Mouse (Mus musculus) embryonic facial prominence, embryonic 10.5 days (tissue): ENCODE data around the gene Fads6. TPM values are rescaled to one million over a fixed set of nuclear protein-coding genes. Genes with fewer than 3 reads are reported as not detected.

Experiments
- DNase-seq: peaks from one replicate; pipeline ENCODE4 v3.0.0-alpha.2; 2017; ENCODE audit warnings: low spot score
- H3K27ac ChIP-seq: fragments of 300-500 bp; sonication (generic); replicated peaks from 2 replicates; pipeline ENCODE4 v1.5.1; 2016; ENCODE audit warnings: mild to moderate bottlenecking
- H3K27me3 ChIP-seq: fragments of 300-500 bp; sonication (generic); replicated peaks from 2 replicates; pipeline ENCODE4 v1.6.1; 2016; ENCODE audit warnings: low read depth, mild to moderate bottlenecking; ENCODE audit not compliant: poor library complexity, severe bottlenecking
- H3K36me3 ChIP-seq: fragments of 300-500 bp; sonication (generic); replicated peaks from 2 replicates; pipeline ENCODE4 v1.6.1; 2016; ENCODE audit warnings: mild to moderate bottlenecking, moderate library complexity
- H3K4me1 ChIP-seq: fragments of 300-500 bp; sonication (generic); 2 replicates; pipeline ENCODE4 v1.6.1; 2016
- H3K4me3 ChIP-seq: fragments of 300-500 bp; sonication (generic); 2 replicates; pipeline ENCODE4 v1.5.1; 2016; ENCODE audit warnings: mild to moderate bottlenecking, moderate library complexity
- H3K9me3 ChIP-seq: fragments of 300-500 bp; sonication (generic); 2 replicates; pipeline ENCODE4 v1.6.1; 2016; ENCODE audit warnings: mild to moderate bottlenecking
- WGBS: fragments of 180-500 bp; shearing (Covaris S2); methylation state at CpG from one replicate; pipeline ENCODE4 v1.1.7; 2016; 5-methylcytosine and 5-hydroxymethylcytosine counted together
- microRNA-seq: library from miRNA; unstranded; fragments of <30 nt; microRNA quantifications from one replicate; pipeline ENCODE4, GENCODE M21; 2017
- polyA plus RNA-seq: library from polyadenylated mRNA; unstranded; fragments of >200 nt; fragmentation: Nextera tagmentation; extraction: Ambion mirVana; gene quantifications from 2 replicates; pipeline ENCODE4 v1.2.1, GENCODE M21; 2016

The Fads6 gene
- polyA plus RNA-seq, 1 experiment from 2014 or later = 0.27 TPM

DNA sequence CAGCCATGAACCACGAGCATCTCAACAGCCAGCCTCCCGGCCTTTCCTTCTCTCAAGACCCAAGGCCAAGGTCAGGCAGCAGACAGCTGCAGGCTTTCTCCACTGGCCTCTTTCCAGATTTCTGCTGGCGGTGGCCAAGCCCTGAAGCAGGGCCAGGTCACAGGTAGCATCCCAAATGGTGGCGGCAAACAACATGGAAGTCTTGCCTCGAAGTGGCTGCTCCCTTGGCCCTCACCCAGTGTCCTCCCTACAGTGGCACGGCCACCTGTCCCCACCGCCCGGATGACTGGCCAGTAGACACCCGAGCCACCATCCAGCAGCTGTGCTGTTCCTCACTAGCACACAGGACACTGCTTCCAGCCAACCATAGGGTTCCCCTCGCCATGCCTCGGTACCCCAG is 56.1 kb downstream of the Fads6 start:
- Histone ChIP-seq H3K27ac (no peak overlapping the region), H3K27me3 (peaks cover 58% of the 10 kb centered on the region), H3K9me3 (no peaks in the 10 kb centered on the region), H3K4me1 (peaks cover 60% of the 10 kb centered on the region), H3K4me3 (no peak overlapping the region), H3K36me3 (peaks cover 27% of the 10 kb centered on the region)
- DNase-seq = no peak
- WGBS = 83% methylated on average over 11 of the region's 11 CpGs

DNA sequence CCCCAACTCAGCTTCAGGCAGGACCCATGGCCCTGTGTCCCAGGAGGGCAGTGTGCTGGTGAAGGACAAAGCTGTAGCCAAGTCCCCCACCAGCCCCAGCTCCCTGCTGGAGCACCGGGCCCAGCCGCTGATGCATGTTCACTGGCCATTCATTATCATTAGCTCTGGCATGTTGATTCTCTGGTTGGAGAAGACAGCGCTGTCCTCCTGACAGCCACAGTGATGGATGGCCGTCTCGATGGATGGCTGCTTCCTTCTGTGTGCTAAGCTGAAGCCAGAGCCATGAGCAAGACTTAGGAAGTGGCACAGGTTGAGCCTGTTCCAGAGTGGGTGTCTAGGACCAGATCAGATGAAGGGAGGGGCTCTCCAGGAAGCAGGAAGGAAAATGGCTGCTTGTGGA is 60.9 kb downstream of the Fads6 start:
- 68% methylated on average over 5 of the region's 5 CpGs for WGBS
- H3K27ac ChIP-seq = peak overlapping the region; percentile 57; the same call in 1 of the 2 replicates
- no peaks in the 10 kb centered on the region; the same call in 1 of the 2 replicates for H3K36me3 ChIP-seq
- H3K4me1 ChIP-seq = peaks cover 66% of the 10 kb centered on the region
- no peak overlapping the region for H3K4me3 ChIP-seq
- H3K27me3 ChIP-seq = peaks cover 53% of the 10 kb centered on the region
- H3K9me3 ChIP-seq = no peaks in the 10 kb centered on the region
- DNase-seq = no peak

DNA sequence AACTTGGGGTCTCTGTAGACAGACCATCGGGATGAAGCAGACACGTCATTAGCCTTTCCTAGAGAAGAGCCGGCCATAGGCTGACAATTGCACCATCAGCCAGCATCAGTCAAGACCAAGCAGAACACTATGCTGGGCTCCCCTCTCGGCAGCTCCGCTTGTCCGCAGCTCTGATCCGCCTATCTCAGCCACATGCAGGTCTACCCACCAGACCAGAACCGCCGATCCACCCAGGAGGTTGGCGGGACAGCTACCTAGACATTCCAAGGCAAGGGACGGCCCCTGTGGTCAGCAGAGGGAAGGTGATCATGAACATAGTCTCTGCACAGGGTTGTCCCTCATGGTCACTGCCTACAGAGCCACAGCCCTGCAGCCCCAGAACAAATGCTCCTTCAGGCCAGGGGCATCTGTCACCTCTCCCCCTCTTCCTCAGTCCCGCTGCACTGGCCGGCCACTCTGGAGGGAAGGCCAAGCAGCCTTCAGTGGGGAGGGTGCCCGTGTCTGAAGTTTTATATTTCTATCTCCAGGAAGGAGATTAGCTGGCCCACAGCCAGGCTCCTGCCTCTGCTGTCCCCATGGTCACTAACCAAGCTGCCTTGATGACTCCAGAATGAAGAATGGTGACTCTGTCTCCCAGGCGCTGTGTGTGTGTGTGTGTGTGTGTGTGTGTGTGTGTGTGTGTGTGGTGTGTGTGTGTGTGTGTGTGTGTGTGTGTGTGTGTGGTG is 63.0 kb downstream of the Fads6 start:
- H3K9me3 ChIP-seq = no peaks in the 10 kb centered on the region
- H3K27ac ChIP-seq = no peak overlapping the region; the same call in 1 of the 2 replicates
- WGBS = 84% methylated on average over 15 of the region's 15 CpGs
- DNase-seq = no peak
- no peak overlapping the region for H3K4me3 ChIP-seq
- H3K36me3 ChIP-seq = no peaks in the 10 kb centered on the region; the same call in 1 of the 2 replicates
- peaks cover 79% of the 10 kb centered on the region for H3K4me1 ChIP-seq
- peaks cover 59% of the 10 kb centered on the region for H3K27me3 ChIP-seq

DNA sequence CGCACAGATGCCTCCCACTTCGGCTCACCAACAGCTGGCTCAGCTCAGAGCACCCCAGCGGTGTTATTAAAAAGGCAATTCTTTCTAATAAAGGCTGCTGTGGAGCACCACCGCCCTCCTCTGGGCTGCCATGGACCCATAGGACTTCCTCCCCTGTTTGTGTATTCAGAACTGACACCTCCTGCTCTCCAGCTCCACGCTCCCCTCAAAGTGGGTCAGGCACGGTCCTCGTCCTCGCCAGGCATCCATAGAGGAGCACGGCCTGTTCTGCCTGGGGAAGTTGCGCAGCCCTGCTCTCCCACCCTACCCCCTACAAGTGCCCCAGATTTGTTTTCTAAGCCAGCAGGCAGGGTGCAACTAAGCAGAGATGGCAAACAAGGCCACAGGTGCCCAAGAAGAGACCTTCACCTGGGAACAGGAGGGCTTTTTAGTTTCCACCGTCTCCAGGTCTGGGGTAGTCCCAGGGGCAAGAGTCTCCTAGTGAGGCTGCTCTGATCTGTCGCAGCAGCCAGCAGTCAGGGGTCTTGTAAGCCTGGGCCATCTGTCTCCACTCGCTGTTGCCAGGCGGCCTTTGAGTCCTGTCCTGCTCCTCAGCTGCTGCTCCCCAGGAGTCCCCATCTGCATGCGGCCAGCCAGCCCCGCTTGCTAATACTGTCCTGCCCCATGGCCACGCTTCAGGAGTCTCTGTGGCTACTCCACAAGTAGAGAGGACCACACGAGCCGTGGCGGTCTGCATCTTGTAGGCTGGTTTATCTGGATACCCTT is 63.8 kb downstream of the Fads6 start:
- Histone ChIP-seq H3K27me3 (peaks cover 61% of the 10 kb centered on the region), H3K27ac (peak overlapping the region; percentile 26; the same call in 1 of the 2 replicates), H3K36me3 (peaks cover under 1% of the 10 kb centered on the region; the same call in 1 of the 2 replicates), H3K9me3 (no peaks in the 10 kb centered on the region), H3K4me3 (no peak overlapping the region), H3K4me1 (peaks cover 84% of the 10 kb centered on the region)
- DNase-seq = no peak
- 59% methylated on average over 20 of the region's 20 CpGs for WGBS

DNA sequence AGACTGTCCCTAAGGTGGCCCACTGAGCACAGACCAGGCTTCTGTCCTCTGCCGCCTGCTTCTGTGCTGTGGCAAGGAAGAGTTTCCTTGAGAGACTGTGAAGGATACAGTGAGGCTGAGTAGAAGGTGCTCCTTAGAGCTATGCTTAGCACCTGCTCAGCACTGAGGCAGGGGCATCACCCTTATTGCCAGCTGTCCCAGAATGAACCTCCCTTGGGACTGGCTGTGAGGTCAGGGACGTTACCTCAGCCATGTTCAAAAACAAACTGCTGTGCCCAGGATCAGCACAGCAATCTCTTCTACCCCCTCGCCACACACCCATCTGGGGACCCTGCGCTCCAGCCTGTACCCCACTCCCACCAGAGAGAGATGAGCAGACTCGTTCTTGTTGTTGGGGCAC is 64.6 kb downstream of the Fads6 start:
- DNase-seq = no peak
- H3K4me1 ChIP-seq = peaks cover 87% of the 10 kb centered on the region
- peaks cover 69% of the 10 kb centered on the region for H3K27me3 ChIP-seq
- H3K36me3 ChIP-seq = peaks cover 4% of the 10 kb centered on the region; the same call in 1 of the 2 replicates
- WGBS = 75% methylated on average over 5 of the region's 5 CpGs
- H3K4me3 ChIP-seq = no peak overlapping the region
- H3K9me3 ChIP-seq = no peaks in the 10 kb centered on the region
- H3K27ac ChIP-seq = no peak overlapping the region

DNA sequence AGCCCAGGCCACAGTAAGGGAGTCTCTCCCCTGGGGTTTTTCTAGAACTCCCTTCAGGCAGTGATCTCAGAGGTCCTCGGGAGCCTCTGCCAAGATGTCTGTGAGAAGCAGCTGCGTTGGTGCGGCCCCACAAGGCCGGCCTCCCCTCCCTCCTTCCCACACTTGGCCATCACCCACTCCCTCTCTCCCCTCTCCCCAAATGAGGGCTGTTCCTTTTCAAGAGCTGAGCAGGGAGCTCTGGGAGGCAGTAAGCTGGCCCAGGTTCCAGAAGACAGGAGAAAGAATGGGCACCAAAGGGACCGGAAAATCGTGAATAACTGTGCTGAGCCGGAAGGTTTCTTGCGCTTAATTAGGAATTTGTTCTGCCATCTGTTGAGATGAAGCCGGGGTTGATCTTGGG is 65.5 kb downstream of the Fads6 start:
- H3K36me3 ChIP-seq = peaks cover 4% of the 10 kb centered on the region; the same call in 1 of the 2 replicates
- no peak overlapping the region for H3K4me3 ChIP-seq
- H3K27ac ChIP-seq = 0 out of 2 replicates have a peak overlapping the region, but pooled peaks have one; percentile 26
- H3K4me1 ChIP-seq = peaks cover 93% of the 10 kb centered on the region
- no peaks in the 10 kb centered on the region for H3K9me3 ChIP-seq
- no peak for DNase-seq
- WGBS = 63% methylated on average over 9 of the region's 9 CpGs
- H3K27me3 ChIP-seq = peaks cover 72% of the 10 kb centered on the region

DNA sequence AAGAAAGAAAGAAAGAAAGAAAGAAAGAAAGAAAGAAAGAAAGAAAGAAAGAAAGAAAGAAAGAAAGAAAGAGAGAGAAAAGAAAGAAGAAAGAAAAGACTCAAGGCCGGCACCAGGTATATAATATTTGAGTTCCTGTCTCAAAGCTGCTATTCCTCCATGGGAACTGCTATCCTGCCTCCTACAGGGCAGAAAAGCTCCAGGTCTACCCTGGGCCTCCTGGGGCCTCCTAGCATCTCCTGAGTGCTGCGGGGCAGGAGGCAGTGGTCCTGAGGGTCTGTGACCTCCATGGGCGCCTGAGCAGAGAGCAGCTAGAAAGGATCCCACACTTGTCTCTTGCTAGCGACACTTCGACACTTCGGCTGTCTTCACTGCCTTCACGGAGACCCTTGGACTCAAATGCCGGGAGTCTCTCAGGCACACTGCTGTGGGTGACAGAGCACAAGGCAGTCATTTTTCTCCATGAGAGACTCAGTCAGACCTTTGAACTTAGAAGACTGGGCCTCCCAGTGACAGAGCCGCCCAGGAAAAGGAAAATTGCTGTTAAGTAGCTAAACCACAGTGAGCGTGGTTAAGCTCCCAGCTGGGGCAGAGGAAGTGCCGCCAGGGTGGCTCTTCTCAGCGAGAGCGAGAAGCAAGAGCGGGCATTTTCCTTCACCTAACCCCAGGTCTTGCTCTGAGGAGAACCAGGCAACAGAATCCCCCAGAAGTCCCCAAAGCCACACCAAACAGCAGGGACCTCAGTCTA is 66.1 kb downstream of the Fads6 start:
- Histone ChIP-seq H3K36me3 (peaks cover 4% of the 10 kb centered on the region; the same call in 1 of the 2 replicates), H3K4me3 (no peak overlapping the region), H3K27me3 (peaks cover 69% of the 10 kb centered on the region), H3K9me3 (no peaks in the 10 kb centered on the region), H3K27ac (peak overlapping the region; percentile 26; the same call in 1 of the 2 replicates), H3K4me1 (peaks cover 93% of the 10 kb centered on the region)
- 44% methylated on average over 14 of the region's 14 CpGs for WGBS
- no peak for DNase-seq

Small RNAs within 50 kb of the gene (microRNA-seq; reads per million reads assigned to microRNA genes)
- gene Gm25837 = not detected

Other genes with a start within 250 kb of the Fads6 start
- gene Cd300ld3, start 249.3 kb downstream of the Fads6 start, polyA plus RNA-seq = not detected in 2 replicates
- not detected in 2 replicates for gene Cd300e, start 235.5 kb downstream of the Fads6 start, polyA plus RNA-seq
- 1.2 and 2.2 TPM in 2 replicates for gene Rab37, start 206.2 kb downstream of the Fads6 start, polyA plus RNA-seq
- gene Cd300lf, start 163.7 kb downstream of the Fads6 start, polyA plus RNA-seq = 0.19 TPM in 1 of 2 replicates, not detected in the other
- gene Slc9a3r1, start 134.3 kb downstream of the Fads6 start, polyA plus RNA-seq = 39.2 and 42.5 TPM in 2 replicates
- gene Tmem104, start 110.2 kb downstream of the Fads6 start, polyA plus RNA-seq = 10.1 and 10.3 TPM in 2 replicates
- 18.2 and 18.4 TPM in 2 replicates for gene Nat9, start 109.8 kb downstream of the Fads6 start, polyA plus RNA-seq
- 0.06 and 0.07 TPM in 2 replicates for gene Grin2c, start 30.4 kb downstream of the Fads6 start, polyA plus RNA-seq
- gene Fdxr, start 20.6 kb downstream of the Fads6 start, polyA plus RNA-seq = 17.6 and 18.1 TPM in 2 replicates
- not detected in 2 replicates for gene Otop2, start 9.5 kb upstream of the Fads6 start, polyA plus RNA-seq
- 0.04 TPM in 2 replicates for gene Ush1g, start 24.4 kb upstream of the Fads6 start, polyA plus RNA-seq
- not detected in 2 replicates for gene Otop3, start 37.1 kb upstream of the Fads6 start, polyA plus RNA-seq
- 8.6 and 9.6 TPM in 2 replicates for gene Hid1, start 70.1 kb upstream of the Fads6 start, polyA plus RNA-seq
- gene Cdr2l, start 84.3 kb upstream of the Fads6 start, polyA plus RNA-seq = 15.6 and 16.4 TPM in 2 replicates
- gene Mrpl58, start 106.1 kb upstream of the Fads6 start, polyA plus RNA-seq = 221 and 228 TPM in 2 replicates
- gene Atp5h, start 122.3 kb upstream of the Fads6 start, polyA plus RNA-seq = 880 and 890 TPM in 2 replicates
- 14.8 and 17.3 TPM in 2 replicates for gene Kctd2, start 122.5 kb upstream of the Fads6 start, polyA plus RNA-seq
- 0.15 TPM in 1 of 2 replicates, not detected in the other for gene Trim80, start 142.9 kb upstream of the Fads6 start, polyA plus RNA-seq
- 0.28 and 0.34 TPM in 2 replicates for gene Slc16a5, start 164.8 kb upstream of the Fads6 start, polyA plus RNA-seq
- 9.0 and 9.9 TPM in 2 replicates for gene Armc7, start 178.0 kb upstream of the Fads6 start, polyA plus RNA-seq
- gene Nt5c, start 194.2 kb upstream of the Fads6 start, polyA plus RNA-seq = 90.9 and 92.2 TPM in 2 replicates
- gene Jpt1, start 216.7 kb upstream of the Fads6 start, polyA plus RNA-seq = 592 and 614 TPM in 2 replicates
- gene Sumo2, start 238.6 kb upstream of the Fads6 start, polyA plus RNA-seq = 1,425 and 1,473 TPM in 2 replicates